9 mouse cellular contexts compared by ENCODE assay signal in the genomic region with DNA sequence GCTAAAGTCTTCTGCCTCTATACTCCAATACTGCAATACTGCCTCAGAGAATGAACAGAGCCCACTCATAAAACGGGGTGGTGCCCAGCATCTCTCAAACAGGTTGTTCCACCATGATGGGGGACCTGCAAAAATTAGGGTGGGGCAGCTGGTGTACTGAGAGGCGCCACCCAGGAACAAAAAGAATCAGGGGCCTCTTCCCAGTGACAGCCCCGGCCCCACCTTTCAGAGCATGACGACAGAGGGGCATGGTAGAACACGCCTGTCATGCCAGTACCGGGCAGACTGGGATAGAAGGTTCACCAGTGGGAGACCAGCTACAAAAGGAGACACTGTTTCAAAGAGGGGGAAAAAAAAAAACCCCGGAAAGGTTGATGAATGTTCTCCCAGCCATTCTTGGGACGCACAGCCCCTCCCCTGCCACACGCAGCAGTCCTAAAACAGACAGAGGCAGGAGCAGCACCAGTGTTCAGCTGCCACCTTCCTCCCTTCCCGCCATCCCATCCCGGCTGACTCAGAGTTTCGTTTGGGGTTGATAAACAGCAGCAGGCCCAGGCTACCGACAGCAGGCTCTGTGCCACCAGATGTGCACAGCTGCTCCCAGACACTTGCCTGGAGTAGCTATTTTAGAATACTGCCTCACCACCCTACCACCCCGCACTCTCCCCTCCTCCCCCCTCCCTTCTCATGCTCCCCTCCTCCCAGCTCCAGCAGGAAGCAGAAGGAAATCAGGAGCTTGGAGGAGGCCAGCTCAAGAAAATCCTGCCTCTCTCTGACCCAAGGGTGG. TPM values are rescaled to one million over a fixed set of nuclear protein-coding genes. Genes with fewer than 3 reads are reported as not detected.
DNase-seq lines count a peak whose midpoint lies in the region; ATAC-seq and TF ChIP-seq lines count a peak whose summit lies in the region.
"Had no signal": no experiment of that assay in that cellular context is flagged by ENCODE, and none has a peak within 500 bp of the region (broad histone marks: within the 10 kb centered on the region; RNA-seq: fewer than 3 reads in every experiment).

No protein-coding gene starts in this region.

- peak; percentile 18; the same call in 1 of the 2 replicates for ATAC-seq in intestine, postnatal 0 days
- peak; percentile 58 for ATAC-seq in lung, postnatal 0 days

- H3K27me3 ChIP-seq in intestine, postnatal 0 days (replicated peaks; ENCODE audit: control insufficient read depth, insufficient read depth, low read length): no peaks in the 10 kb centered on the region
- H3K27me3 ChIP-seq in lung, postnatal 0 days (replicated peaks; ENCODE audit: insufficient read depth, low read length): no peaks in the 10 kb centered on the region

- DNase-seq in right cerebral cortex, adult 2 months (ENCODE audit: low spot score in 2 of 2): peak; percentile 35 to 55
- no peak for DNase-seq in right cerebral cortex, postnatal 36 days (ENCODE audit: low spot score in 2 of 2)
- DNase-seq in gastrocnemius, adult 18-20 months (ENCODE audit: low spot score): peak; percentile 67
- DNase-seq in lung, postnatal 0 days (ENCODE audit: low spot score): peak; percentile 93
- DNase-seq in layer of hippocampus, postnatal 25 days (ENCODE audit: extremely low spot score in 1 of 2, low spot score in 1 of 2): no peak
- no peak for DNase-seq in spleen, postnatal 36 days (ENCODE audit: low spot score in 2 of 2)
- no peak for DNase-seq in natural killer cell, adult 2 months (ENCODE audit: low spot score in 2 of 2)

- TF ChIP-seq CTCF in intestine, postnatal 0 days (IDR thresholded peaks at IDR 0.05; ENCODE audit: low read depth): no peak
- no peak for TF ChIP-seq CTCF in lung, postnatal 0 days (IDR thresholded peaks at IDR 0.05)

- no peaks in the 10 kb centered on the region for H3K9me3 ChIP-seq in intestine, postnatal 0 days (ENCODE audit: control insufficient read depth)
- H3K9me3 ChIP-seq in lung, postnatal 0 days (ENCODE audit: low read length): no peaks in the 10 kb centered on the region

- peak; percentile 76 for TF ChIP-seq EP300 in lung, postnatal 0 days (IDR thresholded peaks at IDR 0.05)

- H3K36me3 ChIP-seq in intestine, postnatal 0 days (ENCODE audit: control insufficient read depth, insufficient read depth): peaks cover 37% of the 10 kb centered on the region
- peaks cover 27% of the 10 kb centered on the region for H3K36me3 ChIP-seq in lung, postnatal 0 days (ENCODE audit: insufficient read depth, low read length)

- H3K4me1 ChIP-seq in intestine, postnatal 0 days (replicated peaks; ENCODE audit: control insufficient read depth, insufficient read depth, low read length): peaks cover 30% of the 10 kb centered on the region
- peaks cover 58% of the 10 kb centered on the region for H3K4me1 ChIP-seq in lung, postnatal 0 days (ENCODE audit: insufficient read depth, low read depth, low read length)

- H3K9ac ChIP-seq in intestine, postnatal 0 days (ENCODE audit: low read depth, low read length): no peak overlapping the region
- no peak overlapping the region for H3K9ac ChIP-seq in lung, postnatal 0 days (replicated peaks; ENCODE audit: low read depth)

- peak overlapping the region; percentile 28; the same call in 1 of the 2 replicates for H3K27ac ChIP-seq in intestine, postnatal 0 days (ENCODE audit: low read depth, low read length)
- peak overlapping the region; percentile 91 for H3K27ac ChIP-seq in lung, postnatal 0 days (ENCODE audit: low read length)
- H3K27ac ChIP-seq: macrophage had no signal

- no peak overlapping the region for H3K4me3 ChIP-seq in intestine, postnatal 0 days (ENCODE audit: low read depth, low read length)
- no peak overlapping the region for H3K4me3 ChIP-seq in lung, postnatal 0 days (ENCODE audit: low read depth, low read length)

- 9% methylated on average over 14 of the region's 14 CpGs for WGBS in intestine, postnatal 0 days
- WGBS in lung, postnatal 0 days: 12% methylated on average over 14 of the region's 14 CpGs

- H3K4me2 ChIP-seq in intestine, postnatal 0 days (replicated peaks; ENCODE audit: low read depth): peak overlapping the region; percentile 24; the same call in 1 of the 2 replicates
- H3K4me2 ChIP-seq in lung, postnatal 0 days (replicated peaks; ENCODE audit: low read depth, low read length): peak overlapping the region; percentile 29

RNA-seq across cellular contexts. Expression of gene Jup, which starts 9.8 kb away (rescaled TPM):
- 10 to 100 TPM; 73.4 to 81.3 TPM for total RNA-seq in gastrocnemius, adult 18-20 months (2021)
- polyA plus RNA-seq in intestine, postnatal 0 days (2015; fragmentation: Nextera tagmentation; extraction: Ambion mirVana): 102 and 103 TPM in 2 replicates
- polyA plus RNA-seq in lung, postnatal 0 days (2015; fragmentation: Nextera tagmentation; extraction: Ambion mirVana): 231 and 251 TPM in 2 replicates
- 10 to 100 TPM; 33.2 to 36.2 TPM for total RNA-seq in layer of hippocampus, postnatal 25 days (2021)

RNA-seq across cellular contexts. Expression of gene P3h4, which starts 26.9 kb away (rescaled TPM):
- total RNA-seq in gastrocnemius, adult 18-20 months (2021): 1 to 10 TPM; 1.6 to 3.2 TPM
- polyA plus RNA-seq in intestine, postnatal 0 days (2015; fragmentation: Nextera tagmentation; extraction: Ambion mirVana): 17.0 and 17.2 TPM in 2 replicates
- 44.9 and 47.1 TPM in 2 replicates for polyA plus RNA-seq in lung, postnatal 0 days (2015; fragmentation: Nextera tagmentation; extraction: Ambion mirVana)
- total RNA-seq in layer of hippocampus, postnatal 25 days (2021): 1 to 10 TPM; 9.2 to 9.8 TPM

RNA-seq across cellular contexts. Expression of gene Fkbp10, which starts 27.7 kb away (rescaled TPM):
- 1 to 10 TPM; 1.9 to 2.6 TPM for total RNA-seq in gastrocnemius, adult 18-20 months (2021)
- 31.7 and 37.0 TPM in 2 replicates for polyA plus RNA-seq in intestine, postnatal 0 days (2015; fragmentation: Nextera tagmentation; extraction: Ambion mirVana)
- 75.6 and 86.5 TPM in 2 replicates for polyA plus RNA-seq in lung, postnatal 0 days (2015; fragmentation: Nextera tagmentation; extraction: Ambion mirVana)
- total RNA-seq in layer of hippocampus, postnatal 25 days (2021): 1 to 10 TPM; 6.8 to 7.4 TPM
- polyA plus RNA-seq: macrophage had no signal

RNA-seq across cellular contexts. Expression of gene Hap1, which starts 31.9 kb away (rescaled TPM):
- under 1 TPM; 0.26 to 0.53 TPM for total RNA-seq in gastrocnemius, adult 18-20 months (2021)
- 10.0 and 10.4 TPM in 2 replicates for polyA plus RNA-seq in intestine, postnatal 0 days (2015; fragmentation: Nextera tagmentation; extraction: Ambion mirVana)
- 6.4 and 6.5 TPM in 2 replicates for polyA plus RNA-seq in lung, postnatal 0 days (2015; fragmentation: Nextera tagmentation; extraction: Ambion mirVana)
- total RNA-seq in layer of hippocampus, postnatal 25 days (2021): 100 to 1,000 TPM; 125 to 143 TPM
- polyA plus RNA-seq: macrophage had no signal

RNA-seq across cellular contexts. Expression of gene Gast, which starts 53.6 kb away (rescaled TPM):
- total RNA-seq in gastrocnemius, adult 18-20 months (2021): not detected
- 1.1 and 5.0 TPM in 2 replicates for polyA plus RNA-seq in intestine, postnatal 0 days (2015; fragmentation: Nextera tagmentation; extraction: Ambion mirVana)
- not detected in 2 replicates for polyA plus RNA-seq in lung, postnatal 0 days (2015; fragmentation: Nextera tagmentation; extraction: Ambion mirVana)
- total RNA-seq in layer of hippocampus, postnatal 25 days (2021): not detected
- polyA plus RNA-seq: macrophage had no signal

Comparison
In these comparisons a context has a peak if more than half of its experiments do, and no peak if none do; other contexts are left out.
1. DNase-seq: peak in right cerebral cortex, adult 2 months (2 of 2), gastrocnemius, adult 18-20 months (single experiment) and lung, postnatal 0 days (single experiment); none in right cerebral cortex, postnatal 36 days (0 of 2), layer of hippocampus, postnatal 25 days (0 of 2), spleen, postnatal 36 days (0 of 2) and natural killer cell, adult 2 months (0 of 2).